Mouse (Mus musculus) bone marrow, adult 2 months (tissue): ENCODE results near the gene Zfp697.

ENCODE experiments used
- CTCF ChIP-seq: fragments of 200-500 bp; IDR thresholded peaks from 2 replicates; pipeline ENCODE4 v1.5.1; 2011; ENCODE audit warnings: low read length, control low read depth; ENCODE audit not compliant: control insufficient read depth, insufficient read depth
- POLR2A ChIP-seq: fragments of 200-500 bp; IDR thresholded peaks from 2 replicates; pipeline ENCODE4 v1.6.1; 2011; ENCODE audit warnings: low read depth, mild to moderate bottlenecking, control low read depth, low read length, borderline replicate concordance; ENCODE audit not compliant: control insufficient read depth

GRCm38 (mm10) chr3:98387086-98387485, 4.8 kb downstream of the Zfp697 start:
- no peak for TF ChIP-seq POLR2A
- no peak for TF ChIP-seq CTCF
